Mouse (Mus musculus): Measurements from ENCODE around the gene Litaf. TPM values are rescaled to one million over a fixed set of nuclear protein-coding genes. Genes with fewer than 3 reads are reported as not detected.

The Litaf gene
- total and polyA plus RNA-seq, 3 experiments, result 25.7 to 50.1 TPM; not detected in 1

DNA sequence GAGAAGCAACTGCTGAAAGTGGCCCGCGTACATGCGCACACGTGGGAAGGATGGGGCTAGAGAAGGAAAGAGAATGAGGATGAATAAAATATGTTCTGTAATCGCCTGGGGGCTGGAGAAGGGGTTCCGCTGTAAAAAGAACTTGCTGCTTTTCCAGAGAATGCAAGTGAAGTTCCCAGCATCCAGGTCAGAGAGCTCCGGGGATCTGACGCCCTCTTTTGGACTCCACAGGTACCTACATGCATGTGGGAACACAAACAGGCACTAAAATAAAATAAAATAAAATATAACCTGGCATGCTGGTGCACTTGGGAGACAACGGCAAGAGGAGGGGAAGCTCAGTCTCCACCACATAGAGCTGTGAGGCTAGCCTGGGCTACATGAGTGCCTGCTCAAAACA, 67.7 kb downstream of the Litaf start:
- peaks cover 0 to 8% of the 10 kb centered on the region in 2 experiments; a peak in 2 of 4 replicates for H3K36me3 ChIP-seq (ENCODE audit: control insufficient read depth in 1 of 2, insufficient read depth in 2 of 2, low read length in 2 of 2)
- peaks cover 21 to 30% of the 10 kb centered on the region in 2 experiments for H3K4me1 ChIP-seq (ENCODE audit: control insufficient read depth in 1 of 2, insufficient read depth in 2 of 2, low read length in 2 of 2)
- H3K27me3 ChIP-seq (ENCODE audit: control insufficient read depth in 1 of 2, insufficient read depth in 2 of 2, low read length in 2 of 2), result no peaks in the 10 kb centered on the region
- no peaks in the 10 kb centered on the region; the same call in 1 of the 2 replicates for H3K79me2 ChIP-seq (ENCODE audit: control insufficient read depth, insufficient read depth, low read length, poor library complexity)
- TF ChIP-seq CTCF (IDR thresholded peaks at IDR 0.05 in 2 of 3, conservative IDR thresholded peaks at IDR 0.05 in 1 of 3; ENCODE audit: control insufficient read depth in 1 of 3, insufficient read depth in 1 of 3, low read depth in 2 of 3, low read length in 3 of 3, poor library complexity in 1 of 3, severe bottlenecking in 1 of 3) (0 out of 6 replicates have a peak, but pooled peaks of 1 of the 3 experiments have one; percentile 12), MEF2A (IDR thresholded peaks at IDR 0.05; ENCODE audit: extremely low read depth, insufficient replicate concordance, low read depth, low read length, poor library complexity, severe bottlenecking) (no peak)
- DNase-seq (ENCODE audit: low read depth, low spot score), result no peak
- no peak overlapping the region for H3K9ac ChIP-seq (ENCODE audit: control insufficient read depth, low read depth, low read length, poor library complexity, severe bottlenecking)
- no peaks in the 10 kb centered on the region for H3K9me3 ChIP-seq (replicated peaks; ENCODE audit: insufficient read depth, low read length)
- H3K27ac ChIP-seq (ENCODE audit: control insufficient read depth, low read depth, low read length), result peak overlapping the region; percentile 48; the same call in 1 of the 2 replicates
- H3K4me3 ChIP-seq (ENCODE audit: control insufficient read depth in 1 of 2, insufficient read depth in 1 of 2, low read depth in 2 of 2, low read length in 2 of 2), result no peak overlapping the region

DNA sequence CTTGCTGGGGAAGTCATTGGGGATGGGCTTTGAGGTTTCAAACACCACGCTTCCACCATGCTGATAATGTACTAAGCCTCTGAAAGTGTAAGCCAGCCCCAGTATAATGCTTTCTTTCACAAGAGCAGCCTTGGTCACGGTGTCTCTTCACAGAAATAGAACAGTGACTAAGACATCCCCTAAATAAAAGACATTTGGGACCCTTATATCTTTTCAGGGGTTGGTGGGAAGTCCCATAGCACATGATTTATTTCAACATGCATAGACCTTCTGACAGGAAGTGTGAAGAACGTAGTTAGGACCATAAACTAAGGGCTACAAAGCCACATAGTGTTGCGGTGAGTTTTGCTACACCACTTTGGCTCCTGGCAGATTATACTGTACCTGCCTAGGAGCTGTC, 69.4 kb downstream of the Litaf start:
- H3K9me3 ChIP-seq (replicated peaks; ENCODE audit: insufficient read depth, low read length), result no peaks in the 10 kb centered on the region
- H3K9ac ChIP-seq (ENCODE audit: control insufficient read depth, low read depth, low read length, poor library complexity, severe bottlenecking), result no peak overlapping the region
- no peak overlapping the region for H3K27ac ChIP-seq (ENCODE audit: control insufficient read depth, low read depth, low read length)
- peaks cover 0 to 8% of the 10 kb centered on the region in 2 experiments; a peak in 2 of 4 replicates for H3K36me3 ChIP-seq (ENCODE audit: control insufficient read depth in 1 of 2, insufficient read depth in 2 of 2, low read length in 2 of 2)
- H3K4me1 ChIP-seq (ENCODE audit: control insufficient read depth in 1 of 2, insufficient read depth in 2 of 2, low read length in 2 of 2), result peaks cover 19 to 24% of the 10 kb centered on the region in 2 experiments
- DNase-seq (ENCODE audit: low read depth, low spot score), result peak; percentile 33
- peaks cover 11% of the 10 kb centered on the region for H3K79me2 ChIP-seq (ENCODE audit: control insufficient read depth, insufficient read depth, low read length, poor library complexity)
- TF ChIP-seq USF2 (IDR thresholded peaks at IDR 0.05; ENCODE audit: borderline replicate concordance in 1 of 2, insufficient read depth in 1 of 2, low read depth in 1 of 2, low read length in 2 of 2) (no peak), RAD21 (IDR thresholded peaks at IDR 0.05; ENCODE audit: low read depth, low read length) (no peak), MEF2A (IDR thresholded peaks at IDR 0.05; ENCODE audit: extremely low read depth, insufficient replicate concordance, low read depth, low read length, poor library complexity, severe bottlenecking) (no peak), MAFK (IDR thresholded peaks at IDR 0.05; ENCODE audit: borderline replicate concordance, low read depth, low read length) (no peak), ZNF384 (IDR thresholded peaks at IDR 0.05; ENCODE audit: low read depth, low read length) (no peak), TAL1 (IDR thresholded peaks at IDR 0.05; ENCODE audit: low read length) (no peak), MAX (IDR thresholded peaks at IDR 0.05; ENCODE audit: low read length) (no peak), TBP (IDR thresholded peaks at IDR 0.05; ENCODE audit: low read depth, low read length) (no peak), POLR2A (IDR thresholded peaks at IDR 0.05; ENCODE audit: control insufficient read depth in 1 of 2, insufficient read depth in 1 of 2, low read depth in 1 of 2, low read length in 2 of 2, poor library complexity in 1 of 2) (no peak), ZMIZ1 (IDR thresholded peaks at IDR 0.05; ENCODE audit: low read depth, low read length) (no peak), SIN3A (IDR thresholded peaks at IDR 0.05; ENCODE audit: low read length) (no peak), POLR2AphosphoS5 (IDR thresholded peaks at IDR 0.05; ENCODE audit: borderline replicate concordance, low read depth, low read length) (no peak), KAT2A (conservative IDR thresholded peaks at IDR 0.05; ENCODE audit: low read depth, low read length) (no peak), ZKSCAN1 (IDR thresholded peaks at IDR 0.05; ENCODE audit: low read depth, low read length) (no peak), MAZ (IDR thresholded peaks at IDR 0.05; ENCODE audit: low read depth, low read length) (no peak), USF1 (IDR thresholded peaks at IDR 0.05; ENCODE audit: low read depth, low read length) (no peak), MXI1 (IDR thresholded peaks at IDR 0.05; ENCODE audit: low read depth, low read length) (no peak), UBTF (IDR thresholded peaks at IDR 0.05; ENCODE audit: borderline replicate concordance, insufficient read depth, low read depth, low read length) (no peak), ETS1 (IDR thresholded peaks at IDR 0.05; ENCODE audit: low read depth, low read length) (no peak), NRF1 (IDR thresholded peaks at IDR 0.05; ENCODE audit: insufficient read depth, low read depth, low read length, poor library complexity, severe bottlenecking) (no peak)
- no peak overlapping the region for H3K4me3 ChIP-seq (ENCODE audit: control insufficient read depth in 1 of 2, insufficient read depth in 1 of 2, low read depth in 2 of 2, low read length in 2 of 2)
- H3K27me3 ChIP-seq (ENCODE audit: control insufficient read depth in 1 of 2, insufficient read depth in 2 of 2, low read length in 2 of 2), result no peaks in the 10 kb centered on the region

All from MEL (cell line).